Mouse (Mus musculus) embryonic facial prominence, embryonic 11.5 days (tissue): ENCODE data around the gene Fdxr. TPM values are rescaled to one million over a fixed set of nuclear protein-coding genes. Genes with fewer than 3 reads are reported as not detected.

Experiments
- ATAC-seq: fragments of 200-750 bp; cut with Nextera tagmentation; replicated peaks from 2 replicates; pipeline ENCODE4 v1.8.0; 2017; ENCODE audit warnings: low read depth; ENCODE audit not compliant: insufficient number of reproducible peaks, low FRiP score, low TSS enrichment
- DNase-seq: peaks from one replicate; pipeline ENCODE4 v3.0.0-alpha.2; 2015; ENCODE audit warnings: low spot score
- H3K27ac ChIP-seq: fragments of 300-500 bp; sonication (generic); replicated peaks from 2 replicates; pipeline ENCODE4 v1.5.1; 2014; ENCODE audit warnings: mild to moderate bottlenecking, low read depth, low read length, control low read depth
- H3K27me3 ChIP-seq: fragments of 300-500 bp; sonication (generic); 2 replicates; pipeline ENCODE4 v1.6.1; 2014; ENCODE audit warnings: mild to moderate bottlenecking, low read length, moderate library complexity, mixed read lengths; ENCODE audit not compliant: control insufficient read depth, insufficient read depth
- H3K36me3 ChIP-seq: fragments of 300-500 bp; sonication (generic); replicated peaks from 2 replicates; pipeline ENCODE4 v1.6.1; 2014; ENCODE audit warnings: low read depth, mild to moderate bottlenecking, low read length, moderate library complexity, mixed read lengths; ENCODE audit not compliant: control insufficient read depth, insufficient read depth
- H3K4me1 ChIP-seq: fragments of 300-500 bp; sonication (generic); 2 replicates; pipeline ENCODE4 v1.6.1; 2014; ENCODE audit warnings: low read length, mixed read lengths; ENCODE audit not compliant: control insufficient read depth, insufficient read depth
- H3K4me2 ChIP-seq: fragments of 300-500 bp; sonication (generic); 2 replicates; pipeline ENCODE4 v1.6.1; 2014; ENCODE audit warnings: low read depth, mild to moderate bottlenecking, control low read depth, low read length, moderate library complexity
- H3K4me3 ChIP-seq: fragments of 300-500 bp; sonication (generic); 2 replicates; pipeline ENCODE4 v1.5.1; 2014; ENCODE audit warnings: low read depth, low read length, control low read depth
- H3K9ac ChIP-seq: fragments of 300-500 bp; sonication (generic); replicated peaks from 2 replicates; pipeline ENCODE4 v1.6.1; 2014; ENCODE audit warnings: mild to moderate bottlenecking, control low read depth, low read length
- H3K9me3 ChIP-seq: fragments of 300-500 bp; sonication (generic); replicated peaks from 2 replicates; pipeline ENCODE4 v1.6.1; 2016; ENCODE audit warnings: mild to moderate bottlenecking, low read length, inconsistent platforms, mixed read lengths; ENCODE audit not compliant: control insufficient read depth
- WGBS: fragments of 180-500 bp; shearing (Covaris S2); extraction: QIAGEN DNeasy Blood & Tissue Kit; methylation state at CpG from one replicate; pipeline ENCODE4 v1.1.7; 2014; 5-methylcytosine and 5-hydroxymethylcytosine counted together
- polyA plus RNA-seq: library from polyadenylated mRNA; unstranded; fragments of >200 nt; fragmentation: Nextera tagmentation; extraction: Ambion mirVana; gene quantifications from 2 replicates; pipeline ENCODE4 v1.2.1, GENCODE M21; 2014

Gene Fdxr
- polyA plus RNA-seq, 1 experiment from 2014 or later = 12.4 TPM

- no peak for DNase-seq
- Histone ChIP-seq H3K9me3 (no peaks in the 10 kb centered on the region), H3K4me2 (no peak overlapping the region), H3K27ac (no peak overlapping the region), H3K36me3 (no peaks in the 10 kb centered on the region), H3K9ac (no peak overlapping the region), H3K4me3 (no peak overlapping the region), H3K4me1 (no peaks in the 10 kb centered on the region; the same call in 1 of the 2 replicates), H3K27me3 (no peaks in the 10 kb centered on the region)
- no peak for ATAC-seq
- 40% methylated on average over 1 of the region's 1 CpGs for WGBS
These were observed 31.9 kb upstream of the Fdxr start for GRCm38 (mm10) chr11:115308781-115309180.

DNA sequence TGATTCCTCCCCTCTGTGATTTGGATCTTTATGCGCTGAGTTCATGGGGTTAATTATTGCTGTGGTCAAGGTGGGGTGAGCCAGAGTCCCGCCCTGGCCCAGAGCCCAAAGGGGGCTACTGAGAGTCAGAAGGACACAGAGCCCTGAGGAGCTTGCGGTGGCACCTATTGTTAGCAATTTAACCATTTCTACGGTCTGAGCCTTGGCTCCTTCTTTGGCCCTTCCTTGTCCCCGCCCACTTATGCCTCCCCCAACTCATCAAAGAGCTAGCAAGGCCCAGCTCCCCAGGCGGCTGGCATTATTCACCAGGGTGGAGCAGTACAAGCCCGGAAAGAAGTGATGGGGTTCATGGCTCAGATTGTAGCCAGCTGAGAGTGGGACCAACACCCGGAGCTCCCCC, 30.0 kb upstream of the Fdxr start, which contains the start of gene Otop2:
Otop2 (plus strand) TSS at position 301 of the 400 bp plus-strand sequence.
- H3K36me3 ChIP-seq = no peaks in the 10 kb centered on the region
- H3K4me2 ChIP-seq = no peak within 1 kb of the TSS
- no peak for ATAC-seq
- no peaks in the 10 kb centered on the region; the same call in 1 of the 2 replicates for H3K4me1 ChIP-seq
- no peak within 1 kb of the TSS for H3K4me3 ChIP-seq
- H3K27ac ChIP-seq = no peak within 1 kb of the TSS
- DNase-seq = no peak
- H3K27me3 ChIP-seq = no peaks in the 10 kb centered on the region
- 20% methylated on average over 8 of the region's 8 CpGs for WGBS
- no peak within 1 kb of the TSS; the same call in 1 of the 2 replicates for H3K9ac ChIP-seq
- H3K9me3 ChIP-seq = no peaks in the 10 kb centered on the region

DNA sequence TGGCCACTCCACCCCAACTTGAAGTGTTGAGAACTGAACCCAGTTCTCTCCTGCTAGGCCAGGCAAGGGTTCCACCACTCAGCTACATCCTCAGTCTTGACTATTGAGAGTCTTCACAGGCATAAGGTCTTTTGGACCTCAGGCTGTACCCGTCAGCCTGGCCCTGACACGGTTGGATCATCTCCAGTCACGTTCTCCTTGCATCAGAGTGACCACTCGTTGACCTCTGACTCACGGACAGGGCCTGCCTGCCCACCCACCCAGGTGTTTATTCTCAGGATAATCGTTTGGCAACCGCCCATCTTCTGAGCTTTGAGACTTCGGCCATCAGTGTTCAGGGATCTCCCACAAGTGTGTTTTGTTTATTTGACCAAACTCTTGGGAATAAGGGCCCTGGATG, 26.3 kb upstream of the Fdxr start:
- Histone ChIP-seq H3K4me2 (no peak overlapping the region), H3K36me3 (no peaks in the 10 kb centered on the region), H3K4me1 (no peaks in the 10 kb centered on the region; the same call in 1 of the 2 replicates), H3K9me3 (no peaks in the 10 kb centered on the region), H3K9ac (no peak overlapping the region), H3K27ac (no peak overlapping the region), H3K4me3 (no peak overlapping the region), H3K27me3 (peaks cover 2% of the 10 kb centered on the region; the same call in 1 of the 2 replicates)
- 71% methylated on average over 8 of the region's 8 CpGs for WGBS
- DNase-seq = no peak
- ATAC-seq = no peak

GRCm38 (mm10) chr11:115301351-115301750, 24.5 kb upstream of the Fdxr start:
- H3K4me1 ChIP-seq = no peaks in the 10 kb centered on the region
- DNase-seq = no peak
- no peak for ATAC-seq
- H3K9ac ChIP-seq = no peak overlapping the region
- H3K36me3 ChIP-seq = no peaks in the 10 kb centered on the region
- H3K4me3 ChIP-seq = no peak overlapping the region
- no peak overlapping the region for H3K27ac ChIP-seq
- H3K9me3 ChIP-seq = no peaks in the 10 kb centered on the region
- H3K4me2 ChIP-seq = no peak overlapping the region
- H3K27me3 ChIP-seq = peaks cover 13% of the 10 kb centered on the region; the same call in 1 of the 2 replicates
- WGBS = 91% methylated on average over 2 of the region's 2 CpGs

GRCm38 (mm10) chr11:115300745-115301144, 23.9 kb upstream of the Fdxr start:
- Histone ChIP-seq H3K27ac (no peak overlapping the region), H3K36me3 (no peaks in the 10 kb centered on the region), H3K4me2 (no peak overlapping the region), H3K9me3 (no peaks in the 10 kb centered on the region), H3K4me3 (no peak overlapping the region), H3K9ac (no peak overlapping the region), H3K4me1 (no peaks in the 10 kb centered on the region), H3K27me3 (peaks cover 13% of the 10 kb centered on the region; the same call in 1 of the 2 replicates)
- WGBS = 80% methylated on average over 4 of the region's 4 CpGs
- DNase-seq = no peak
- ATAC-seq = no peak

- Histone ChIP-seq H3K4me1 (no peaks in the 10 kb centered on the region), H3K36me3 (no peaks in the 10 kb centered on the region), H3K27me3 (peaks cover 13% of the 10 kb centered on the region; the same call in 1 of the 2 replicates), H3K4me2 (no peak overlapping the region), H3K4me3 (no peak overlapping the region), H3K9ac (no peak overlapping the region), H3K27ac (no peak overlapping the region), H3K9me3 (no peaks in the 10 kb centered on the region)
- ATAC-seq = no peak
- DNase-seq = no peak
- 59% methylated on average over 8 of the region's 8 CpGs for WGBS
These were observed 21.3 kb upstream of the Fdxr start for GRCm38 (mm10) chr11:115298160-115298559.

DNA sequence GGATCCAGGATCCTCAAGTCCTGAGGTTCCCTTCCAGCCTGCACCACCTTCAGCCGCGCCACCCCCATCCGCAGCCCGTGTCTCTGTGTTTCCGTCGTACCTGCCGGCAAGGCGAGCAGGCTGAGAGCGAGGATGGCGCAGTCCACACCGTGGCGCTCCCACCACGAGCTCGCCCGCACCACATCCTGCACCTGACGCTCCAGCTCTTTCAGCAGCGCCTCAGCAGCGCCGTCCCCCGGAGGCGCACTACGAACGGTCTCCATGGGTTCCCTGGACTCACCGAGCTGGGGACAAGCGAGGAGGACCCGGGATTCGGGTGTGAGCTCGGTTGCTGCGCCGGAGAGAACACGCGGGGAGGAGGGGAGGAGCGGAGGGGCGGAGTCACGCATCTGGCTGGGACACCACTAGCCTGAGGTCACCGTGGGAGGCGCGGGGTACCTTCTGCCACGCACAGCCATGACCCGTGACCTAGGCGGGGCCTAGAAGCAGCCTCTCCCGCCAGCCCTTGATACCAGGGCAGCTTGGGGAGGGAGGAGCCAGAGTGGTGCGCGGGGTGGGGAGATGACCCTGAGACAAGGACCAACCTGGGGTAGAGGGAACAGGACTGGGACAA, 20.5 kb upstream of the Fdxr start, which contains the start of gene Fads6:
Fads6 (minus strand) TSS at position 450 of the 613 bp plus-strand sequence.
- Histone ChIP-seq H3K27me3 (peaks cover 13% of the 10 kb centered on the region; the same call in 1 of the 2 replicates), H3K9me3 (no peaks in the 10 kb centered on the region), H3K4me1 (no peaks in the 10 kb centered on the region), H3K9ac (peak within 1 kb of the TSS; percentile 56), H3K4me3 (peak within 1 kb of the TSS; percentile 43), H3K36me3 (no peaks in the 10 kb centered on the region), H3K4me2 (peak within 1 kb of the TSS; percentile 88), H3K27ac (no peak within 1 kb of the TSS)
- under 1% methylated on average over 42 of the region's 44 CpGs for WGBS
- 0 out of 2 replicates have a peak, but pooled peaks have one; percentile 44 for ATAC-seq
- DNase-seq = peak; percentile 62

DNA sequence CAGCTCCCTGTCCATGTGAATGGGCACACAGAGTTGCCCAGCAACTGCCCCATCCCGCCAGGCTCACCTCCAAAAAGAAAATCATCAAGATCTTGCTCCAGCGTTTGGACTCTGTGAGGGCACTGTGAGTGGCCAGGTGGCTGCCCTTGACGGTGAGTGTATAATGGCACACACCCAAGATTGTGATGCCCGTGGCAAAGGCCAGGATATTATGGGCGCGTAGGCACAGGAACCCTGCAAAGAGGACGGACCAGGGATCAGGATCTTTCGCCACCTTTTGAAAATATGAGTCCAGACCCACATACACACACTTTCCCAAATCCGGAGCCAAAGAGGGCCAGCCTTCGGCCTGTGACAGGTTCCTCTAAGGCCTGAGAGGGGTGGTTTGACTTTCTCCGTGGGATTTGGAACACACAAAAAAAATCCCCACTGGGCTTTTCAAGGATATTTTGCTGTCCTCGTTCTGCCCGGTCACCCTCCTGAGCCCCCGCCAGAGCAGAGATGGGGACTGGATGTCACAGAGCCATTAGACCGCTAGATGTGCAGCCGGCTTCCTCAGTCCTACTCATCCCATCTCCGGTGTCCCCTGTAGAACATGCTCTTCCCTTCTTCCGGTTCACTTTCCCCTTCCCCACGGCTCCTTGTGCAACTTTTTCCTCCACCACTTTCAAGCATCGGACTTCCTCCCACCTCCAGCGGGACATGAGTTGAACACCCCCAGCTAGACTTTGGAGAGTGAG, 19.8 kb upstream of the Fdxr start:
- DNase-seq = no peak
- H3K27ac ChIP-seq = no peak overlapping the region
- no peak for ATAC-seq
- peak overlapping the region; percentile 88 for H3K4me2 ChIP-seq
- no peaks in the 10 kb centered on the region for H3K9me3 ChIP-seq
- H3K36me3 ChIP-seq = no peaks in the 10 kb centered on the region
- 57% methylated on average over 21 of the region's 21 CpGs for WGBS
- peaks cover 13% of the 10 kb centered on the region; the same call in 1 of the 2 replicates for H3K27me3 ChIP-seq
- H3K9ac ChIP-seq = peak overlapping the region; percentile 56
- peak overlapping the region; percentile 43 for H3K4me3 ChIP-seq
- no peaks in the 10 kb centered on the region for H3K4me1 ChIP-seq
